Mouse (Mus musculus): ENCODE data around the gene Slc38a8. TPM values are rescaled to one million over a fixed set of nuclear protein-coding genes. Genes with fewer than 3 reads are reported as not detected.

Slc38a8 gene
- polyA plus RNA-seq, 1 experiment from 2014 or later = 0.17 TPM

- H3K36me3 ChIP-seq (ENCODE audit: control insufficient read depth, insufficient read depth, low read length) = no peaks in the 10 kb centered on the region
- ATAC-seq (ENCODE audit: low read depth) (no peak), DNase-seq (ENCODE audit: low spot score) (no peak)
- H3K4me1 ChIP-seq (ENCODE audit: control insufficient read depth, insufficient read depth, low read length) = peaks cover 4% of the 10 kb centered on the region; the same call in 1 of the 2 replicates
- H3K4me2 ChIP-seq (ENCODE audit: low read depth, low read length) = peak overlapping the region; percentile 40; the same call in 1 of the 2 replicates
- H3K9me3 ChIP-seq (ENCODE audit: control insufficient read depth, low read length) = no peaks in the 10 kb centered on the region
- H3K9ac ChIP-seq (ENCODE audit: low read depth, low read length) = no peak overlapping the region
- 77% methylated on average over 10 of the region's 10 CpGs for WGBS
- peaks cover 21% of the 10 kb centered on the region for H3K27me3 ChIP-seq (replicated peaks; ENCODE audit: control insufficient read depth, insufficient read depth, low read length)
- no peak overlapping the region for H3K4me3 ChIP-seq (ENCODE audit: low read depth, low read length)
- no peak overlapping the region for H3K27ac ChIP-seq (replicated peaks; ENCODE audit: low read depth, low read length)
Observed at GRCm38 (mm10) chr8:119466794-119467193, 34.7 kb downstream of the Slc38a8 start.

GRCm38 (mm10) chr8:119466105-119466504 lies 35.4 kb downstream of the Slc38a8 start:
- H3K36me3 ChIP-seq (ENCODE audit: control insufficient read depth, insufficient read depth, low read length) = no peaks in the 10 kb centered on the region
- H3K27ac ChIP-seq (replicated peaks; ENCODE audit: low read depth, low read length) = no peak overlapping the region
- peaks cover 21% of the 10 kb centered on the region for H3K27me3 ChIP-seq (replicated peaks; ENCODE audit: control insufficient read depth, insufficient read depth, low read length)
- H3K4me3 ChIP-seq (ENCODE audit: low read depth, low read length) = 0 out of 2 replicates have a peak overlapping the region, but pooled peaks have one; percentile 12
- DNase-seq (ENCODE audit: low spot score) = peak; percentile 76
- no peaks in the 10 kb centered on the region for H3K9me3 ChIP-seq (ENCODE audit: control insufficient read depth, low read length)
- WGBS = 6% methylated on average over 18 of the region's 18 CpGs
- no peak overlapping the region for H3K9ac ChIP-seq (ENCODE audit: low read depth, low read length)
- peak; percentile 89 for ATAC-seq (ENCODE audit: low read depth)
- peak overlapping the region; percentile 40 for H3K4me2 ChIP-seq (ENCODE audit: low read depth, low read length)
- H3K4me1 ChIP-seq (ENCODE audit: control insufficient read depth, insufficient read depth, low read length) = peaks cover 4% of the 10 kb centered on the region; the same call in 1 of the 2 replicates

GRCm38 (mm10) chr8:119463709-119464108 lies 37.8 kb downstream of the Slc38a8 start:
- Histone ChIP-seq H3K4me2 (ENCODE audit: low read depth, low read length) (no peak overlapping the region), H3K36me3 (ENCODE audit: control insufficient read depth, insufficient read depth, low read length) (no peaks in the 10 kb centered on the region), H3K9ac (ENCODE audit: low read depth, low read length) (no peak overlapping the region), H3K4me1 (ENCODE audit: control insufficient read depth, insufficient read depth, low read length) (peaks cover 4% of the 10 kb centered on the region; the same call in 1 of the 2 replicates), H3K4me3 (ENCODE audit: low read depth, low read length) (no peak overlapping the region), H3K27ac (replicated peaks; ENCODE audit: low read depth, low read length) (no peak overlapping the region), H3K27me3 (replicated peaks; ENCODE audit: control insufficient read depth, insufficient read depth, low read length) (peaks cover 21% of the 10 kb centered on the region), H3K9me3 (ENCODE audit: control insufficient read depth, low read length) (no peaks in the 10 kb centered on the region)
- no peak for DNase-seq (ENCODE audit: low spot score)
- no peak for ATAC-seq (ENCODE audit: low read depth)
- 56% methylated on average over 7 of the region's 7 CpGs for WGBS

- Histone ChIP-seq H3K36me3 (ENCODE audit: control insufficient read depth, insufficient read depth, low read length) (no peaks in the 10 kb centered on the region), H3K9ac (ENCODE audit: low read depth, low read length) (no peak overlapping the region), H3K27me3 (replicated peaks; ENCODE audit: control insufficient read depth, insufficient read depth, low read length) (peaks cover 21% of the 10 kb centered on the region), H3K4me3 (ENCODE audit: low read depth, low read length) (no peak overlapping the region), H3K4me1 (ENCODE audit: control insufficient read depth, insufficient read depth, low read length) (peaks cover 4% of the 10 kb centered on the region; the same call in 1 of the 2 replicates), H3K27ac (replicated peaks; ENCODE audit: low read depth, low read length) (no peak overlapping the region), H3K4me2 (ENCODE audit: low read depth, low read length) (no peak overlapping the region), H3K9me3 (ENCODE audit: control insufficient read depth, low read length) (no peaks in the 10 kb centered on the region)
- ATAC-seq (ENCODE audit: low read depth) (no peak), DNase-seq (ENCODE audit: low spot score) (no peak)
- WGBS = 72% methylated on average over 9 of the region's 9 CpGs
Observed at GRCm38 (mm10) chr8:119461356-119461755, 40.1 kb downstream of the Slc38a8 start.

GRCm38 (mm10) chr8:119459724-119460123 lies 41.8 kb downstream of the Slc38a8 start:
- Histone ChIP-seq H3K27ac (replicated peaks; ENCODE audit: low read depth, low read length) (no peak overlapping the region), H3K4me2 (ENCODE audit: low read depth, low read length) (no peak overlapping the region), H3K36me3 (ENCODE audit: control insufficient read depth, insufficient read depth, low read length) (no peaks in the 10 kb centered on the region), H3K4me1 (ENCODE audit: control insufficient read depth, insufficient read depth, low read length) (no peaks in the 10 kb centered on the region), H3K9me3 (ENCODE audit: control insufficient read depth, low read length) (no peaks in the 10 kb centered on the region), H3K27me3 (replicated peaks; ENCODE audit: control insufficient read depth, insufficient read depth, low read length) (0 out of 2 replicates have a peak, but pooled peaks cover 5% of the 10 kb centered on the region), H3K4me3 (ENCODE audit: low read depth, low read length) (no peak overlapping the region), H3K9ac (ENCODE audit: low read depth, low read length) (no peak overlapping the region)
- 56% methylated on average over 16 of the region's 16 CpGs for WGBS
- ATAC-seq (ENCODE audit: low read depth) (peak; percentile 12; the same call in 1 of the 2 replicates), DNase-seq (ENCODE audit: low spot score) (peak; percentile 44)

- no peaks in the 10 kb centered on the region for H3K27me3 ChIP-seq (replicated peaks; ENCODE audit: control insufficient read depth, insufficient read depth, low read length)
- ATAC-seq (ENCODE audit: low read depth) = no peak
- no peak for DNase-seq (ENCODE audit: low spot score)
- H3K36me3 ChIP-seq (ENCODE audit: control insufficient read depth, insufficient read depth, low read length) = no peaks in the 10 kb centered on the region
- no peaks in the 10 kb centered on the region for H3K4me1 ChIP-seq (ENCODE audit: control insufficient read depth, insufficient read depth, low read length)
- H3K27ac ChIP-seq (replicated peaks; ENCODE audit: low read depth, low read length) = no peak overlapping the region
- H3K4me2 ChIP-seq (ENCODE audit: low read depth, low read length) = no peak overlapping the region
- no peak overlapping the region for H3K4me3 ChIP-seq (ENCODE audit: low read depth, low read length)
- H3K9ac ChIP-seq (ENCODE audit: low read depth, low read length) = no peak overlapping the region
- no peaks in the 10 kb centered on the region for H3K9me3 ChIP-seq (ENCODE audit: control insufficient read depth, low read length)
- WGBS = 77% methylated on average over 5 of the region's 5 CpGs
Observed at GRCm38 (mm10) chr8:119456045-119456444, 45.5 kb downstream of the Slc38a8 start.

GRCm38 (mm10) chr8:119452919-119453318 lies 48.6 kb downstream of the Slc38a8 start:
- H3K36me3 ChIP-seq (ENCODE audit: control insufficient read depth, insufficient read depth, low read length) = no peaks in the 10 kb centered on the region
- 90% methylated on average over 5 of the region's 5 CpGs for WGBS
- H3K9me3 ChIP-seq (ENCODE audit: control insufficient read depth, low read length) = no peaks in the 10 kb centered on the region
- H3K4me2 ChIP-seq (ENCODE audit: low read depth, low read length) = no peak overlapping the region
- no peak overlapping the region for H3K9ac ChIP-seq (ENCODE audit: low read depth, low read length)
- H3K27me3 ChIP-seq (replicated peaks; ENCODE audit: control insufficient read depth, insufficient read depth, low read length) = peaks cover 9% of the 10 kb centered on the region
- ATAC-seq (ENCODE audit: low read depth) = no peak
- H3K4me1 ChIP-seq (ENCODE audit: control insufficient read depth, insufficient read depth, low read length) = no peaks in the 10 kb centered on the region
- H3K4me3 ChIP-seq (ENCODE audit: low read depth, low read length) = no peak overlapping the region
- DNase-seq (ENCODE audit: low spot score) = no peak
- no peak overlapping the region for H3K27ac ChIP-seq (replicated peaks; ENCODE audit: low read depth, low read length)

- no peaks in the 10 kb centered on the region for H3K4me1 ChIP-seq (ENCODE audit: control insufficient read depth, insufficient read depth, low read length)
- no peak overlapping the region for H3K9ac ChIP-seq (ENCODE audit: low read depth, low read length)
- no peak for DNase-seq (ENCODE audit: low spot score)
- ATAC-seq (ENCODE audit: low read depth) = no peak
- 95% methylated on average over 4 of the region's 4 CpGs for WGBS
- H3K4me3 ChIP-seq (ENCODE audit: low read depth, low read length) = no peak overlapping the region
- H3K27me3 ChIP-seq (replicated peaks; ENCODE audit: control insufficient read depth, insufficient read depth, low read length) = peaks cover 19% of the 10 kb centered on the region
- no peaks in the 10 kb centered on the region for H3K9me3 ChIP-seq (ENCODE audit: control insufficient read depth, low read length)
- no peak overlapping the region for H3K4me2 ChIP-seq (ENCODE audit: low read depth, low read length)
- no peak overlapping the region for H3K27ac ChIP-seq (replicated peaks; ENCODE audit: low read depth, low read length)
- H3K36me3 ChIP-seq (ENCODE audit: control insufficient read depth, insufficient read depth, low read length) = no peaks in the 10 kb centered on the region
Observed at GRCm38 (mm10) chr8:119451131-119451530, 50.4 kb downstream of the Slc38a8 start.

GRCm38 (mm10) chr8:119449627-119450026 lies 51.9 kb downstream of the Slc38a8 start:
- Histone ChIP-seq H3K9me3 (ENCODE audit: control insufficient read depth, low read length) (no peaks in the 10 kb centered on the region), H3K4me2 (ENCODE audit: low read depth, low read length) (no peak overlapping the region), H3K4me3 (ENCODE audit: low read depth, low read length) (no peak overlapping the region), H3K27me3 (replicated peaks; ENCODE audit: control insufficient read depth, insufficient read depth, low read length) (peaks cover 19% of the 10 kb centered on the region), H3K36me3 (ENCODE audit: control insufficient read depth, insufficient read depth, low read length) (no peaks in the 10 kb centered on the region), H3K4me1 (ENCODE audit: control insufficient read depth, insufficient read depth, low read length) (no peaks in the 10 kb centered on the region), H3K27ac (replicated peaks; ENCODE audit: low read depth, low read length) (no peak overlapping the region), H3K9ac (ENCODE audit: low read depth, low read length) (no peak overlapping the region)
- DNase-seq (ENCODE audit: low spot score) = no peak
- no peak for ATAC-seq (ENCODE audit: low read depth)
- 67% methylated on average over 11 of the region's 12 CpGs for WGBS

Data from embryonic facial prominence, embryonic 14.5 days (tissue).